Mouse (Mus musculus) forebrain, embryonic 13.5 days (tissue): Measurements from ENCODE around the gene Olfr478. TPM values are rescaled to one million over a fixed set of nuclear protein-coding genes. Genes with fewer than 3 reads are reported as not detected.
"Not testable (repeated sequence)": the region's sequence is repeated elsewhere in the genome, so short reads cannot be mapped to it uniquely, and the experiment has no call there.

Experiments used
- ATAC-seq: fragments of 200-750 bp; cut with Nextera tagmentation; 2 replicates; pipeline ENCODE4 v1.8.0; 2017
- H3K27ac ChIP-seq: fragments of 300-500 bp; sonication (generic); 2 replicates; pipeline ENCODE4 v1.5.1; 2015; ENCODE audit warnings: inconsistent platforms, mild to moderate bottlenecking, moderate library complexity
- H3K27me3 ChIP-seq: fragments of 300-500 bp; sonication (generic); 2 replicates; pipeline ENCODE4 v1.6.1; 2015; ENCODE audit warnings: mild to moderate bottlenecking, inconsistent platforms
- H3K36me3 ChIP-seq: fragments of 300-500 bp; sonication (generic); 2 replicates; pipeline ENCODE4 v1.6.1; 2015; ENCODE audit warnings: mild to moderate bottlenecking, inconsistent platforms; ENCODE audit not compliant: poor library complexity, severe bottlenecking
- H3K4me1 ChIP-seq: fragments of 300-500 bp; sonication (generic); 2 replicates; pipeline ENCODE4 v1.6.1; 2015; ENCODE audit warnings: inconsistent platforms
- H3K4me2 ChIP-seq: fragments of 300-500 bp; sonication (generic); 2 replicates; pipeline ENCODE4 v1.6.1; 2015; ENCODE audit warnings: inconsistent platforms, mild to moderate bottlenecking, moderate library complexity
- H3K4me3 ChIP-seq: fragments of 300-500 bp; sonication (generic); 2 replicates; pipeline ENCODE4 v1.5.1; 2015; ENCODE audit warnings: mild to moderate bottlenecking, inconsistent platforms
- H3K9ac ChIP-seq: fragments of 300-500 bp; sonication (generic); 2 replicates; pipeline ENCODE4 v1.6.1; 2015; ENCODE audit warnings: mild to moderate bottlenecking, inconsistent platforms
- H3K9me3 ChIP-seq: fragments of 300-500 bp; sonication (generic); replicated peaks from 2 replicates; pipeline ENCODE4 v1.6.1; 2016; ENCODE audit warnings: inconsistent platforms
- WGBS: fragments of 180-500 bp; shearing (Covaris S2); methylation state at CpG from one replicate; pipeline ENCODE4 v1.1.7; 2015; 5-methylcytosine and 5-hydroxymethylcytosine counted together
- polyA plus RNA-seq: library from polyadenylated mRNA; unstranded; fragments of >200 nt; fragmentation: Nextera tagmentation; extraction: Ambion mirVana; gene quantifications from 2 replicates; pipeline ENCODE4 v1.2.1, GENCODE M21; 2015

The Olfr478 gene
- polyA plus RNA-seq: not detected in 2 replicates

DNA sequence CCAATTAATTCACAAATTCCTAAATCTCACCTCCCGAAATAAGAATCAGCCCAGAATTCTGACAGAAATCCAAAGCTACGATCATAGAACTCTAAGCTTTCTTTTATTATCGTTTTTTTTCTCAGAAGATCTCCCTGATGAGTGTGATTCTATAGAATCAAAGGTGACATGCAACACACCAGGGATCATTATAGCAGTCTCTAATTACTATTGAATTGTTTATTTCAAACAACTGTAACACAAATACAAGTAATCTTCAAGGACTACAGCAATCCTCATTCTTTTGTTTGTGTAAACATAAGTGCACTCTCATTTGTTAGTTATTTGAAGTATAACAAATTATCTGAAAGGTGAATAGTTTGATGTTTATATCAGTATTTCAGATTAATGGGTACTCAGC lies at the start of gene Olfr478:
Gene Olfr478 (minus strand): TSS at position 101 of the 400 bp plus-strand sequence.
- H3K36me3 ChIP-seq: no peaks in the 10 kb centered on the region
- H3K4me1 ChIP-seq: no peaks in the 10 kb centered on the region
- WGBS: 83% methylated on average over 3 of the region's 3 CpGs
- H3K4me2 ChIP-seq: no peak within 1 kb of the TSS
- ATAC-seq: no peak
- H3K4me3 ChIP-seq: no peak within 1 kb of the TSS
- H3K9me3 ChIP-seq: no peaks in the 10 kb centered on the region
- no peak within 1 kb of the TSS for H3K27ac ChIP-seq
- no peaks in the 10 kb centered on the region for H3K27me3 ChIP-seq
- no peak within 1 kb of the TSS for H3K9ac ChIP-seq

DNA sequence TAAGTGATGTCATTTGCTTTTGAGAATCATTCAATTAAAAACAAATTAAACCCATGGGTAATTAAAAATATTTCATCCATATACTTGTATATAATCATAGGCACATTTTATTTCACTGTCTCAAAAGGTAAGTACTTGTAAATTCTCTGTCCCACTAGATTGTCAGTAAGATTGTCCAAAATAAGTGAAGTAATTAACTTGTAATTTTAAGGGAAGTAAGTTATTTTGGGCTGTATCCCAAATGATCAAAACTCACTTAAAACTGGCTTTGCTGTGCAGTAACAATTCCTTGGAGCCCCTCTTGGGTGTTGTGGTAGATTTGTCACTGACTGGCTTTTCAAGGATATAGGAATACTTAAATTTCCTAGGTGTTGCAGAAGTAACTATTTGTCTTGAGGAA lies 45.8 kb upstream of the Olfr478 start, which contains the start of gene Olfr481:
Gene Olfr481 (plus strand): TSS at position 301 of the 400 bp plus-strand sequence.
- no peaks in the 10 kb centered on the region for H3K36me3 ChIP-seq
- no peaks in the 10 kb centered on the region for H3K4me1 ChIP-seq
- no peak for ATAC-seq
- H3K9ac ChIP-seq: no peak within 1 kb of the TSS
- no peaks in the 10 kb centered on the region for H3K27me3 ChIP-seq
- no peak within 1 kb of the TSS for H3K4me2 ChIP-seq
- no peak within 1 kb of the TSS for H3K27ac ChIP-seq
- no peak within 1 kb of the TSS for H3K4me3 ChIP-seq
- no peaks in the 10 kb centered on the region for H3K9me3 ChIP-seq

DNA sequence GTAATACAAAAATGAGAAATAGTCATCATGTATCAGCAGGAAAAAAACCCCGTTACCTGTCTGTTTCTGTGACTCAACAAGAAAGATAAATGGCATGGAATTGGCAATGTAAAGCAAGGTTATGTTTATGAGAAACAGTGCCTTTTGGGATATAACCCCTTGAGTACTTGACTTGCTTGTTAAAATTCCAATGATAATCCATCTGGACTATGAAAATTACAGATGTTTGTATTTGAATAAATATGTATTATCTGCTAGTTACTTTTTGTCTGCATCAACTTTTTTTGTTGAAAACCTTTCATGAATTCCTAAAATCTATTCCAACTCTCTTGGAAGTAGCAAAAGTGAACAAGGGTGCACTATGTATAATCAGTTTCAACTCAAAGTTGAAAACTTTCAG lies 33.5 kb upstream of the Olfr478 start, which contains the start of gene Olfr480:
Gene Olfr480 (minus strand): TSS at position 101 of the 400 bp plus-strand sequence.
- Histone ChIP-seq H3K4me1 (no peaks in the 10 kb centered on the region), H3K9me3 (peaks cover 6% of the 10 kb centered on the region; the same call in 1 of the 2 replicates), H3K9ac (no peak within 1 kb of the TSS), H3K27ac (no peak within 1 kb of the TSS), H3K4me3 (no peak within 1 kb of the TSS), H3K27me3 (no peaks in the 10 kb centered on the region), H3K4me2 (no peak within 1 kb of the TSS), H3K36me3 (no peaks in the 10 kb centered on the region)
- ATAC-seq: no peak
- WGBS: 88% methylated on average over 1 of the region's 1 CpGs

- Histone ChIP-seq H3K4me1 (no peaks in the 10 kb centered on the region), H3K9ac (no peak within 1 kb of the TSS), H3K27me3 (no peaks in the 10 kb centered on the region), H3K4me3 (no peak within 1 kb of the TSS), H3K36me3 (no peaks in the 10 kb centered on the region), H3K4me2 (no peak within 1 kb of the TSS), H3K27ac (no peak within 1 kb of the TSS), H3K9me3 (no peaks in the 10 kb centered on the region)
- WGBS: 92% methylated on average over 2 of the region's 2 CpGs
- ATAC-seq: no peak
These were observed 16.6 kb upstream of the Olfr478 start, which contains the start of gene Olfr479 for GRCm38 (mm10) chr7:108050393-108050792. Gene Olfr479, plus strand, starts transcription at chr7:108050693.

GRCm38 (mm10) chr7:108014256-108014655 lies 19.5 kb downstream of the Olfr478 start:
- H3K27ac ChIP-seq, ATAC-seq: not testable (repeated sequence)

GRCm38 (mm10) chr7:107986393-107986792 lies 47.4 kb downstream of the Olfr478 start, which contains the start of gene Olfr477:
Gene Olfr477, plus strand, starts transcription at chr7:107986693.
- Histone ChIP-seq H3K9me3 (no peaks in the 10 kb centered on the region), H3K4me2 (no peak within 1 kb of the TSS), H3K4me1 (no peaks in the 10 kb centered on the region), H3K27ac (no peak within 1 kb of the TSS), H3K4me3 (no peak within 1 kb of the TSS), H3K36me3 (no peaks in the 10 kb centered on the region), H3K27me3 (no peaks in the 10 kb centered on the region), H3K9ac (no peak within 1 kb of the TSS)
- ATAC-seq: no peak
- WGBS: 77% methylated on average over 2 of the region's 2 CpGs

More at GRCm38 (mm10) chr7:108014256-108014655, 19.5 kb downstream of the Olfr478 start:
- H3K27me3 ChIP-seq, H3K36me3 ChIP-seq, H3K4me3 ChIP-seq, H3K9me3 ChIP-seq, H3K4me2 ChIP-seq, H3K4me1 ChIP-seq, H3K9ac ChIP-seq: not testable (repeated sequence)

Other genes with a start within 250 kb of the Olfr478 start
- gene Ovch2, start 232.8 kb downstream of the Olfr478 start, polyA plus RNA-seq: not detected in 2 replicates
- not detected in 2 replicates for gene Olfr467, start 221.7 kb downstream of the Olfr478 start, polyA plus RNA-seq
- not detected in 2 replicates for gene Olfr469, start 208.4 kb downstream of the Olfr478 start, polyA plus RNA-seq
- not detected in 2 replicates for gene Olfr470, start 186.5 kb downstream of the Olfr478 start, polyA plus RNA-seq
- not detected in 2 replicates for gene Olfr472, start 136.1 kb downstream of the Olfr478 start, polyA plus RNA-seq
- not detected in 2 replicates for gene Olfr473, start 103.5 kb downstream of the Olfr478 start, polyA plus RNA-seq
- gene Olfr474, start 79.3 kb downstream of the Olfr478 start, polyA plus RNA-seq: not detected in 2 replicates
- not detected in 2 replicates for gene Olfr476, start 69.2 kb downstream of the Olfr478 start, polyA plus RNA-seq
- gene Olfr477, start 47.3 kb downstream of the Olfr478 start, polyA plus RNA-seq: not detected in 2 replicates
- gene Olfr479, start 16.7 kb upstream of the Olfr478 start, polyA plus RNA-seq: not detected in 2 replicates
- gene Olfr480, start 33.4 kb upstream of the Olfr478 start, polyA plus RNA-seq: not detected in 2 replicates
- gene Olfr481, start 45.9 kb upstream of the Olfr478 start, polyA plus RNA-seq: not detected in 2 replicates
- gene Olfr482, start 63.6 kb upstream of the Olfr478 start, polyA plus RNA-seq: 0.08 and 0.13 TPM in 2 replicates
- not detected in 2 replicates for gene Olfr483, start 66.9 kb upstream of the Olfr478 start, polyA plus RNA-seq
- gene Olfr484, start 93.5 kb upstream of the Olfr478 start, polyA plus RNA-seq: not detected in 2 replicates
- gene Olfr485, start 125.9 kb upstream of the Olfr478 start, polyA plus RNA-seq: not detected in 2 replicates
- gene Olfr486, start 138.8 kb upstream of the Olfr478 start, polyA plus RNA-seq: not detected in 2 replicates
- not detected in 2 replicates for gene Olfr487, start 180.6 kb upstream of the Olfr478 start, polyA plus RNA-seq
- gene Olfr488, start 224.4 kb upstream of the Olfr478 start, polyA plus RNA-seq: not detected in 2 replicates